ENCODE assay signal across 15 mouse cellular contexts in the genomic region with DNA sequence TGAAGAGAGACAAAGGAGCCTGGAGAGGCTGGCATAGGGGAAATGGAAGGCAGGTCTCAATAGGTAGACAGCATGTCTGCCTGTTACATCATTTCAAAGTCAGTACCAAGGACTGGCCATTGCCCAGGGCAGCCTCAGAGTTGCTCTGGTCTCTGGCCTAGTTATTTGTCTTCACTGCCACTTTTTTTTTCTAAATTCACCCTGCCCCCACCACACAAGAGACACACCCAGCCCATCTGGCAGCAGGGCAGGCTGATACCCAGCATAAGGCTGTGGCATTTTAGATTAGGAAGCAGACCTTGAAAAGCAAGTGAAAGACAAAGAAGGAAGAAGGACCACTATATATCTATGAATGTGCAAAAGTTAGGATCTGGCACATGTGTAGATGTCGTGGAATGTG. TPM values are rescaled to one million over a fixed set of nuclear protein-coding genes. Genes with fewer than 3 reads are reported as not detected.
DNase-seq lines count a peak whose midpoint lies in the region; ATAC-seq and TF ChIP-seq lines count a peak whose summit lies in the region.
"Had no signal": no experiment of that assay in that cellular context is flagged by ENCODE, and none has a peak within 500 bp of the region (broad histone marks: within the 10 kb centered on the region; RNA-seq: fewer than 3 reads in every experiment).

No protein-coding gene starts in this region.

- H3K27ac ChIP-seq in hindbrain, embryonic 13.5 days = peak overlapping the region; percentile 84; the same call in 1 of the 2 replicates
- no peak overlapping the region for H3K27ac ChIP-seq in liver, postnatal 0 days (ENCODE audit: low read depth)
- H3K27ac ChIP-seq: intestine, embryonic 15.5 days had no signal

- H3K4me1 ChIP-seq in hindbrain, embryonic 13.5 days (replicated peaks) = peaks cover 55% of the 10 kb centered on the region
- H3K4me1 ChIP-seq in liver, postnatal 0 days (ENCODE audit: insufficient read depth) = no peaks in the 10 kb centered on the region
- H3K4me1 ChIP-seq: intestine, embryonic 15.5 days had no signal

- no peak overlapping the region for H3K4me2 ChIP-seq in hindbrain, embryonic 13.5 days
- no peak overlapping the region for H3K4me2 ChIP-seq in liver, postnatal 0 days (ENCODE audit: low read depth, low read length)
- H3K4me2 ChIP-seq: intestine, embryonic 15.5 days had no signal

- no peaks in the 10 kb centered on the region for H3K27me3 ChIP-seq in hindbrain, embryonic 13.5 days
- H3K27me3 ChIP-seq in liver, postnatal 0 days (ENCODE audit: insufficient read depth, low read length) = no peaks in the 10 kb centered on the region
- H3K27me3 ChIP-seq: intestine, embryonic 15.5 days had no signal

- peak; percentile 62 for TF ChIP-seq EP300 in liver, postnatal 0 days (IDR thresholded peaks at IDR 0.05; ENCODE audit: low read depth)

- TF ChIP-seq POLR2A in brain, embryonic 14.5 days (IDR thresholded peaks at IDR 0.05; ENCODE audit: borderline replicate concordance, extremely low read depth, insufficient read depth, insufficient read length, poor library complexity, severe bottlenecking) = no peak

- H3K9me3 ChIP-seq in hindbrain, embryonic 13.5 days = no peaks in the 10 kb centered on the region
- H3K9me3 ChIP-seq in liver, postnatal 0 days (ENCODE audit: low read length) = no peaks in the 10 kb centered on the region
- H3K9me3 ChIP-seq: intestine, embryonic 15.5 days had no signal

- DNase-seq in brain, embryonic 14.5 days (ENCODE audit: low read depth) = peak; percentile 48
- DNase-seq in c-Kit-positive CD71-positive TER-119-positive erythroid progenitor cells, embryonic 14.5 days (ENCODE audit: low spot score) = peak; percentile 44
- no peak for DNase-seq in liver, postnatal 0 days
- no peak for DNase-seq in adrenal gland, adult 18-20 months (ENCODE audit: low spot score in 2 of 2)
- DNase-seq in thymus, adult 18-20 months = no peak
- no peak for DNase-seq in adrenal gland, postnatal 36 days
- DNase-seq: kidney, postnatal 10 days; lung, postnatal 36 days had no signal

- H3K36me3 ChIP-seq in hindbrain, embryonic 13.5 days = peaks cover 15% of the 10 kb centered on the region
- no peaks in the 10 kb centered on the region for H3K36me3 ChIP-seq in liver, postnatal 0 days (replicated peaks; ENCODE audit: insufficient read depth, low read length)
- H3K36me3 ChIP-seq: intestine, embryonic 15.5 days had no signal

- H3K4me3 ChIP-seq in hindbrain, embryonic 13.5 days = no peak overlapping the region
- H3K4me3 ChIP-seq in liver, postnatal 0 days (ENCODE audit: low read depth, low read length) = no peak overlapping the region
- H3K4me3 ChIP-seq: intestine, embryonic 15.5 days had no signal

- 73% methylated on average over 1 of the region's 1 CpGs for WGBS in hindbrain, embryonic 13.5 days
- WGBS in liver, postnatal 0 days (ENCODE audit: insufficient replicate concordance) = 39% methylated on average over 1 of the region's 1 CpGs

- no peak for ATAC-seq in hindbrain, embryonic 13.5 days (ENCODE audit: low FRiP score)
- ATAC-seq in liver, postnatal 0 days = peak; percentile 81
- ATAC-seq: intestine, embryonic 15.5 days had no signal

- no peak for TF ChIP-seq CTCF in brain, embryonic 14.5 days (IDR thresholded peaks at IDR 0.05; ENCODE audit: borderline replicate concordance, extremely low read depth, insufficient read depth, insufficient read length)
- TF ChIP-seq CTCF in liver, postnatal 0 days (IDR thresholded peaks at IDR 0.05; ENCODE audit: low read depth) = no peak

- peak overlapping the region; percentile 55; the same call in 1 of the 2 replicates for H3K9ac ChIP-seq in hindbrain, embryonic 13.5 days
- H3K9ac ChIP-seq in liver, postnatal 0 days (replicated peaks) = no peak overlapping the region
- H3K9ac ChIP-seq: intestine, embryonic 15.5 days had no signal

RNA-seq across cellular contexts. Expression of gene Avpr2, which starts 24.1 kb away (rescaled TPM):
- not detected in 2 replicates for polyA plus RNA-seq in brain, embryonic 14.5 days (2012; rRNA removed)
- 0.09 and 0.17 TPM in 2 replicates for polyA plus RNA-seq in hindbrain, embryonic 13.5 days (2015; fragmentation: Nextera tagmentation; extraction: Ambion mirVana)
- polyA plus RNA-seq in liver, postnatal 0 days (2015; fragmentation: Nextera tagmentation; extraction: Ambion mirVana) = 0.08 and 0.09 TPM in 2 replicates
- total RNA-seq in adrenal gland, adult 18-20 months (2021) = not detected
- not detected for total RNA-seq in adrenal gland, postnatal 36 days (2021)
- total RNA-seq: left cerebral cortex, adult 18-20 months had no signal
- polyA plus RNA-seq: gonadal fat pad, adult 2 months; limb, embryonic 14.5 days; stomach, embryonic 14.5 days; urinary bladder, adult 2 months had no signal

RNA-seq across cellular contexts. Expression of gene L1cam, which starts 28.1 kb away (rescaled TPM):
- polyA plus RNA-seq in brain, embryonic 14.5 days (2012; rRNA removed) = 141 and 249 TPM in 2 replicates
- 77.3 and 84.1 TPM in 2 replicates for polyA plus RNA-seq in hindbrain, embryonic 13.5 days (2015; fragmentation: Nextera tagmentation; extraction: Ambion mirVana)
- 0.06 and 0.12 TPM in 2 replicates for polyA plus RNA-seq in liver, postnatal 0 days (2015; fragmentation: Nextera tagmentation; extraction: Ambion mirVana)
- total RNA-seq in adrenal gland, adult 18-20 months (2021) = 10 to 100 TPM in 1 of 2 experiments, 1 to 10 TPM in 1; 7.0 to 13.8 TPM
- total RNA-seq in adrenal gland, postnatal 36 days (2021) = 10 to 100 TPM in 1 of 2 experiments, 1 to 10 TPM in 1; 9.8 to 10.0 TPM

RNA-seq across cellular contexts. Expression of gene Pdzd4, which starts 43.1 kb away (rescaled TPM):
- 88.2 and 125 TPM in 2 replicates for polyA plus RNA-seq in brain, embryonic 14.5 days (2012; rRNA removed)
- polyA plus RNA-seq in hindbrain, embryonic 13.5 days (2015; fragmentation: Nextera tagmentation; extraction: Ambion mirVana) = 3.7 and 4.1 TPM in 2 replicates
- polyA plus RNA-seq in liver, postnatal 0 days (2015; fragmentation: Nextera tagmentation; extraction: Ambion mirVana) = 0.04 and 0.06 TPM in 2 replicates
- 1 to 10 TPM; 4.0 to 5.3 TPM for total RNA-seq in adrenal gland, adult 18-20 months (2021)
- 1 to 10 TPM; 2.9 to 4.4 TPM for total RNA-seq in adrenal gland, postnatal 36 days (2021)

RNA-seq across cellular contexts. Expression of gene Arhgap4, which starts 53.8 kb away (rescaled TPM):
- 6.6 and 8.5 TPM in 2 replicates for polyA plus RNA-seq in brain, embryonic 14.5 days (2012; rRNA removed)
- 3.4 and 3.8 TPM in 2 replicates for polyA plus RNA-seq in hindbrain, embryonic 13.5 days (2015; fragmentation: Nextera tagmentation; extraction: Ambion mirVana)
- 5.1 and 5.2 TPM in 2 replicates for polyA plus RNA-seq in liver, postnatal 0 days (2015; fragmentation: Nextera tagmentation; extraction: Ambion mirVana)
- 1 to 10 TPM; 3.1 to 4.2 TPM for total RNA-seq in adrenal gland, adult 18-20 months (2021)
- total RNA-seq in adrenal gland, postnatal 36 days (2021) = 1 to 10 TPM; 2.9 to 3.0 TPM

RNA-seq across cellular contexts. Expression of gene Naa10, which starts 53.9 kb away (rescaled TPM):
- polyA plus RNA-seq in brain, embryonic 14.5 days (2012; rRNA removed) = 87.7 and 97.8 TPM in 2 replicates
- 105 and 107 TPM in 2 replicates for polyA plus RNA-seq in hindbrain, embryonic 13.5 days (2015; fragmentation: Nextera tagmentation; extraction: Ambion mirVana)
- 48.9 and 51.8 TPM in 2 replicates for polyA plus RNA-seq in liver, postnatal 0 days (2015; fragmentation: Nextera tagmentation; extraction: Ambion mirVana)
- total RNA-seq in adrenal gland, adult 18-20 months (2021) = 10 to 100 TPM; 80.3 to 83.2 TPM
- total RNA-seq in adrenal gland, postnatal 36 days (2021) = 10 to 100 TPM; 76.0 to 85.1 TPM

Comparison
In these comparisons a context has a peak if more than half of its experiments do, and no peak if none do; other contexts are left out.
1. DNase-seq: peak in brain, embryonic 14.5 days (single experiment) and c-Kit-positive CD71-positive TER-119-positive erythroid progenitor cells, embryonic 14.5 days (single experiment); none in liver, postnatal 0 days (single experiment), adrenal gland, adult 18-20 months (0 of 2), thymus, adult 18-20 months (0 of 2) and adrenal gland, postnatal 36 days (0 of 2).
2. RNA of gene L1cam, which starts 28.1 kb away (polyA plus RNA-seq): 141 to 249 TPM in brain, embryonic 14.5 days and 77.3 to 84.1 TPM in hindbrain, embryonic 13.5 days; 0.06 to 0.12 TPM in liver, postnatal 0 days; every median in the first group is over 10 times any median in the second.
3. RNA of gene Pdzd4, which starts 43.1 kb away (polyA plus RNA-seq): 88.2 to 125 TPM in brain, embryonic 14.5 days; 3.7 to 4.1 TPM in hindbrain, embryonic 13.5 days and 0.04 to 0.06 TPM in liver, postnatal 0 days; every median in the first group is over 10 times any median in the second.